Mouse (Mus musculus): Measurements from ENCODE around the gene Clrn2.

Clrn2 gene

GRCm38 (mm10) chr5:45449831-45450716 lies 3.5 kb upstream of the Clrn2 start, which contains the start of gene Qdpr:
Qdpr (minus strand) TSS chr5:45450236.
- peak; percentile 97 for DNase-seq (ENCODE audit: low spot score in 2 of 2)

DNA sequence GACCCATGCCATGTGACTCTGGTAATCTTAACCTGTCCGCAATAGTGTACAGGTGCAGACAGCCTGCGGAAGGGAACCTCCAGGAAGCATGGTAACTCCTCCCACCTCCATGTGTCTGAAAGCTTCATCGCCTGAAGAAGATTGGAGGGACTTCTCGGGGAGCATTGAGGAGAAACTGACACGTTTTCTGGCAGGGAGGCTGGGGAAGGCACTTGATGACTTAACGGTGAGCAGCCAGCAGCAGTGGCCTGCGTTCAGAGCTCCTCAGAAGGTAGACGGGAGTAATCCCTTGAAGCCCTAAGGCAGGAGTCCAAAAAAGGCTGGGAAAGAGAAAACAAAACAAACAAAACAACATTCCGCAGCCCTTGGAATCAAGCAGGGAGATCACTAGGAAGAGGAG lies 905 bp downstream of the Clrn2 start:
- DNase-seq (ENCODE audit: low spot score in 2 of 2): no peak

DNA sequence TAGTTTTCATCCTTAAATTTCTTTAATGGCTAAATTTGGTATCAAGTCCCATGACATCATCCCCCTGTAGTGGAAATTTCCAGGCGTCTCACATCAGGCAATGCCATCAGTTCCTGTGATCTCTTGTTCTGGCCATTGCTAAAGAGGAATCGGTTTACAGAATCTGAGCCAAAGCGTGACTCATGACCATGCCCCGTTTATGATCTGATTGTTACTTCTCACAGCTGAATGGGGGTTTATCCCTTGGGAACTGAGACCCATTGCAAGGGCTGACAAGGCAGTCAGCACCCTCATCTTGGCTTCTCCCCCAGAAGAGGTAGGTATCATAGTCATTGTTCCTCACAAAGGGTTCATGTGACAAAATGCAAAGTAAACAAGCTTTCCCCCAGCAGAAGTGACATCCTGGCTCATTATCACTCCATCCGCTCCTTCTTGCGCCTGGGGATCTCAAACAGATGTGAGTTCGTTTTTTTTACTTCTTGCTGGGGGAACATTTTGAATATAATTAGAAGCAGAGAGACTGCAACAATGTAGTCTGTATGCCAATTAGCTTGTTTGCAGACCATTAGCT lies 19.4 kb downstream of the Clrn2 start:
- peak in 1 of 2 experiments; percentile 52 for DNase-seq (ENCODE audit: low spot score in 2 of 2)

- no peak for DNase-seq (ENCODE audit: low spot score in 2 of 2)
Measured at GRCm38 (mm10) chr5:45473521-45473920, 20.0 kb downstream of the Clrn2 start.

DNA sequence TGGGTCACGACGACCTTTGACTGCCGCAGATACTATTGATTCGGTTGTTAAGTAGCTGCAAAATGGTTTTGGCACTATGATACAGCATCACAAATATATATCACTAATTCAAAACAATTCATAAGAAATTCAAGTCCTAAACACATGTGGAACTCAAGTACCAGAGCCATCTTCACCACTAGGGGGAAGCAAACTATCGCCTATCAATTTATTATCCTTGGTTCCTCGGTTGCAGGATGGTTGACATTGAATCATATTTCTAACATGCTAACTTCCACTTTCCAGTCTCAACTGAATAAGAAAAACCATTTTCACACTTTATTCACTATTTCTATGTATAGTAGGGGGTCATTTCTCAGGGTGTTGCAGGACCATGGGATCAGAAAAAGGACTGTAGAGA lies 20.7 kb downstream of the Clrn2 start:
- peak in 1 of 2 experiments; percentile 82 for DNase-seq (ENCODE audit: low spot score in 2 of 2)

GRCm38 (mm10) chr5:45474758-45475157 lies 21.2 kb downstream of the Clrn2 start:
- no peak for DNase-seq (ENCODE audit: low spot score in 2 of 2)

DNA sequence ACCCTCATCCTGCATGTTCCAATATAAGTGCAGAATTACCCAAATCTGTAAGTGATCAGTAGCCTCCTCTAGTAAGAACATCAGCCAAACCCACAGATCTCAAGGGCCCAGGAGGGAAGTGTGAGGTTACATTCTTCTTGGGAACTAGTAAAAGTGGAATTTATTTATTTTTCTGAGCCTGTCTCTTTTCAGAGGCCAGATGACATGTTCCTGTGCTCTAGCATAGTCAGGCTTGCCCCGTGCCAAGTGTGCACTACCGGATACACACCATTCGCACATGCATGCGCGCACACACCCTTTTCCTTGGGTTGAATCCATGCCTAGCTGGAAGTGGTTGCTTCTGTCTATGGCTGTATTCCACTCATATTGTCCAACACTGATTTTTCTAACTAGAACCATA lies 22.2 kb downstream of the Clrn2 start:
- DNase-seq (ENCODE audit: low spot score in 2 of 2): no peak

DNA sequence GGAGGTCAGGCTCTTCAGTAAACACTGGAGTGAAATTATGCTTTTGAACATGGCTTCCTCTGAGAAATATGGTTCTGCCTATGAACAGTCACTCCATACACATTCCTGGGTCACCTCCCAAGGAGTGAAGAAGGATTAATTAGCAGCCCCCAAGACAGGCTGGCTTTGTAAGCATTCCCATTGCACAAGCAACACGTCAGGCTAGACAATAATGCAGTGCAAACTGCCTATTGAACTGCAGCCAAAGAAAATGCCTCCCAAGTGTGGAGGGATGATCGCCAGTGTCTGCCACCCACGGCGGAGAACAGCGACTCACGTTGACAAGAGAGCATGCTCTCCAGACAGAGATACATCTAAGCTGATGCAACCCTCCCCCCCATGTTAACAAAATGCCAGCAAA lies 22.7 kb downstream of the Clrn2 start:
- DNase-seq (ENCODE audit: low spot score in 2 of 2): peak in 1 of 2 experiments; percentile 52

DNA sequence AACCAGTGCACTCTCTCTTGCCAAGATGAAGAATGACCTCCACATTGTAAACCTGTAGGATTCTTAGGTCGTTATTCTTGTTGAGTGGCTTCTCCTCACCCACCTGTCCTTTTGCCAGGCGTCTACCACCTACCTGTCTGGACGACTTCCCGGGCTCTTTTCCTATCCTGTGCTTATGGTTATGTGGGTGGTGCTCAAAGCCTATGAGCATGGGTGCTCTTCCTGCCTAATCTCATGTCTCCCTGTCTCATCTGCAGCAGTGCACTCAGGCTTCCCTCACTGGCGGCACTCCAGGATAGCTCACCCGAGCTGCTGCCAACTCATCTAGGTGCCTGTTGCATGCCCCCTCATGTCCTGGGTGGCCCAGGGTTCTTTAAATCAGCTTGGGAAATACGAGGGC lies 24.1 kb downstream of the Clrn2 start:
- peak in 1 of 2 experiments; percentile 34 for DNase-seq (ENCODE audit: low spot score in 2 of 2)

GRCm38 (mm10) chr5:45480066-45480465 lies 26.5 kb downstream of the Clrn2 start:
- no peak for DNase-seq (ENCODE audit: low spot score in 2 of 2)

- no peak for DNase-seq (ENCODE audit: low spot score in 2 of 2)
Measured at GRCm38 (mm10) chr5:45481125-45481524, 27.6 kb downstream of the Clrn2 start.

DNA sequence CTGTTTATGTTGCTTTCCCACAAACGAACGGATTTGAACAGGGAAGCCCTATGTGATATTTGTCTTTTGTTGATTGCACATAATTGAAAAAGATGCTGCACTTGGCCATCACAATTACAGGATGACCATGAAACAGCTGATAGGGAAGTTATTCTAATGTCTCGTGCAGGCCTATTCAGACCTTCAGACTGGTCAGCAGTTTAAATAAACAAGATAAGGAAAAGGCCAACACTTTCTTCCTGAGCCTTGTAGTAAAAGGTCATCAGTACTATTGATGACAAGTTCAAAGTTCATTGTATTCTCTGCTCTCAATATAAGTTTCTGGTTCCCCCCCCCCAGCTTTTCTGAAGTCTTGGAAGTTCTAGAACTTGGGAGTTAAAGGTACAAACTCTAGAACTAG lies 29.1 kb downstream of the Clrn2 start:
- DNase-seq (ENCODE audit: low spot score in 2 of 2): no peak

DNA sequence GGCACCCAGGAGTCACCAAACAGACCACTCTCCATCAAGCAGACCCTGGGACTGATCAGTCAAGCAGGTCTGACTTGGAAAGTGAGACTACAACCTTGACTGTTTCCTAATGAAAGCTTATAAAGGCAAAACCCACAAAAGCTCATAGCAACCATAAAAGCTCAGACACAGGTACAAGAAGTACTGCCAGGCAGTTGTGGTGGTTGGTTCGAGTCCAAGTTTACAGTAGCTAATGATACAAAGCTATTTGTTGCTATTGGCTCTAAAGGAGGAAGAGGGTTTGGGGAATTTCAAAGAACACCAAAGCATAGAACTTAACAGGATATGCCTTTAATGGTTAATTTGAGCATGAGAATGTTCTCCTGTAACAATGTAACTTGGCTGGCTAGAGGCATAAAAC lies 30.1 kb downstream of the Clrn2 start:
- no peak for DNase-seq (ENCODE audit: low spot score in 2 of 2)

DNA sequence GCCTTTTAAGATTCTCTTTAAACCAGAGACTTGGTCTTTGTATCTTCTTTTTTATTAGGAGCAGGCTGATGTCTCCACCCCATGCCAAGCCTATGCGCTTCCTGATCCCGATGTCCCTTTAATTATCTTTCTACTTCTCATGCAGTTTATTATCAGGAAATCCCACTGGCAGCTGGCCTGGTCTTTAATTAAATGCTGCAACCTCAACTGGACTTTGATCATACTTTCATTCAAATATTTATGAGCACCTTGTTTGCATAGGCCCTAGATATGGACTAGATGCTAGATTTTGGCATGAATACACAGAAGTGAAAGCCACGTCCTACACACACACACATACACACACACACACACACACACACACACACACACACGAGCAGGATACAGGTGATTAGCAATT lies 38.2 kb downstream of the Clrn2 start:
- no peak for DNase-seq (ENCODE audit: low spot score in 2 of 2)

DNA sequence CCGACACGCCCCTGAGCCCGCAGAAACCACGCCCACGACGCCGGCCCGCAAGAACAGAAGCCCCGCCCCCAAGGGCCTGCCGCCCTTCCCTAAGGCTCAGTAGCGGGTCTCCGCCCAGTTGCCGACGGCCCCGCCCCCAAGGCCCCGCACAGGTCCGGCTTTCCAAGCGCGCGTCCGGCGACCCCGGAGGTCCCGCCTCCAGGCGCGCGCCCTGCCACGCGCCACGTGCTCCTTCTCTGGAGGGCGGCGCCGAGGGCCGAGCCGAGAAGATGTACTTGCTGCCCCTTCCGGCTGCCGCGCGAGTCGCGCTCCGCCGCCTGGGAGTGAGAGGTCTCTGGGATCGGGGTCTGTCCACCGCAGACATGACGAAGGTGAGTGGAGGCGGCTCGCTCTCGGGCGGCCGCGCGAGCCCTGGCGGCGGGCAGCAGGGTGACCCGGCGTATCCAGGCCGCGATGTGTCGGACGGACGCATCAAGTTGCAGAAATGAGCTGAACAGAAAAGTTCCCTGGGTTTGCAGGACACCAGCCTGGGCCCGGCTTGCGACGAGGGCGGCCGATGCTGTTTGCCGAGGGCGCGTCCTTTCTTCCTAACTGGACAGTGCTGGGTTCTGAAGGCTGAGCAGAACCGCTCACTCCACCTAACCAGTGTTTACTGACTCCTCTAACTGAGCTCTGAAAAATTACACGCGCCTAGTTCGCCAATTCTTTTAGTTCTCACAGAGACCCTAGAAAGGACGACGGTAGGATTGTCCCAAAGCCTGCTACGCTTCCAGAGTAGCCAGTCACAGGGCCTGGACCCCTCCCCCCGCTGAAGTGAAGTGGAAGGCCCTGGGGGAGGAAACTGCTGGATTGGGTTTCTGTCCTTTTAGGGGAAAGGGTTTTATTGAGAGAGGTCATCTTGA lies 39.9 kb downstream of the Clrn2 start, which contains the start of gene Lap3:
Lap3 (plus strand) TSS at position 184 of the 902 bp plus-strand sequence.
- peak; percentile 92 to 98 for DNase-seq (ENCODE audit: low spot score in 2 of 2)

- no peak for DNase-seq (ENCODE audit: low spot score in 2 of 2)
Measured at GRCm38 (mm10) chr5:45494093-45494755, 40.7 kb downstream of the Clrn2 start.

DNA sequence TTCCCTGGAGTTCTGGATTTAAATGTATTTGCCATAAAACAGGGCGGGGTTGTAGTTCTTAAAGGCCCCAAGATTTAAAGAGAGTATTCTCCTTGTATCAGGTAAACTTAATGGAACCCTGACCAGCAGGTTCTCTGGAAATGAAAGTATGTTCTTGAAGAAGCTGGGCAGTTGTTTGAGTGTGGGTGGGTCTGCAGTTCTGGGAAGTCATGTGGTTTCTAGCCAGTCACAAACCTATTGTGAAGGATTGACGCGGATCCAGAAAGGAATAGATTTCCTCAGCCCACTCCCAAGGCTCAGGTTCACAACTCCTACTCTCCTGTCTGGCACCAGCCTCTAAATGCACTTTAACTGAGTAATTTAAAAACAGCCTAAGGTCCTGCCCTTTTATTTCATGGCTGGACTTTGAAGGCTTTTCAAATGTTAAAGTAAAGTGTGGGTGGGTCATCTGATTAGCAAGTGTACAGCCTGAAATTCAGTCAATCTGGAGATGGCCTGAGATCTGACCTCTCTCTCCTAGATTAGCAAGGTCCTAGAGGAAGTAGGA lies 42.0 kb downstream of the Clrn2 start:
- no peak for DNase-seq (ENCODE audit: low spot score in 2 of 2)

- DNase-seq (ENCODE audit: low spot score in 2 of 2): no peak
Measured at GRCm38 (mm10) chr5:45496042-45496441, 42.5 kb downstream of the Clrn2 start.

GRCm38 (mm10) chr5:45496479-45496878 lies 42.9 kb downstream of the Clrn2 start:
- no peak for DNase-seq (ENCODE audit: low spot score in 2 of 2)

DNA sequence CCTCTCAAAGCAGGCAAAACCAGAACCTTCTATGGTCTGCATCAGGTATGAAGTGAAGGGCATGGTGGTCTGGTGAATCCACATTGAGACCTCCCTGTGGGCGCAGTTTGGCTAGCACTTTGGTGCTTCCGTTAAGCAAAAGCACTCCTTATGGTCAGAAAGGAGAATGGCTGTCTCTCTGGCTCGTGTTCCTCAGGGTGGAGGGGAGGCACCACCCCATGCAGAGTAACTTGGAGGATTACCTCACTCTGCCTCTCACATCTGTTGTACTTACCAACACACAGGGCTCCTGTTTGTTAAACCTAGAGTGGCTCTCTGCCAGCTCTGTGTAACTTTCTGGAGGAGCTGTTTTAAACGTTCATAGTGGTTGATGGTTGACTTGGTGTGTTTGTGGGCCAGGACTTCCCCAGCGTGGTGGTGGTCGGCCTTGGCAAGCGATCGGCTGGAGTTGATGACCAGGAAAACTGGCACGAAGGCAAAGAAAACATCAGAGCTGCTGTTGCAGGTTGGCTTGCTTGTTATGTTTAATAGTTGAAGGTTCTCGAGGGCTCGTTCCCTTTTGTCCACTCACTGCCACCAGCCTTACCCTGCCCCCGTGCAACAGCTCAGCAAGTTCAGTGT lies 43.5 kb downstream of the Clrn2 start:
- no peak for DNase-seq (ENCODE audit: low spot score in 2 of 2)

DNA sequence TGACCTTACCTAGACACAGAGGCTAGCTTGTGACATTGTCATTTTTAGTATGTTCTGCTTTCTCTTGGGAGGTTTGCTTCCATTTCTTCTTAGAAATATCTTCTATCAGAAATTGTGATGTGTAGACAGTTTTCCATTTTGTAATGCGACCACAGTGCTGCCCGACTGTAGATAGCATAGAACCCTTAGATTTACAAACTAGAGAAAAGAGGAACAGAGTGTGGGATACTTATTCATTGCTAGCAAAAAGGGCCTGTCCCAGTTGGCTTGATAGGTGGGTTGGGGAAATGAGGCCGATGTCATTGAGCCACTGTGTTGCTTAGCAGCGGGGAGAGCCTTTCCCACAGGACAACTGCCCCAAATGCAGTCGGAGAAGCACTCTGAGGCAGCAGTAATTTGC lies 44.0 kb downstream of the Clrn2 start:
- no peak for DNase-seq (ENCODE audit: low spot score in 2 of 2)
